Mouse (Mus musculus): Measurements from ENCODE around the gene Ap3d1.

Ap3d1 gene

DNA sequence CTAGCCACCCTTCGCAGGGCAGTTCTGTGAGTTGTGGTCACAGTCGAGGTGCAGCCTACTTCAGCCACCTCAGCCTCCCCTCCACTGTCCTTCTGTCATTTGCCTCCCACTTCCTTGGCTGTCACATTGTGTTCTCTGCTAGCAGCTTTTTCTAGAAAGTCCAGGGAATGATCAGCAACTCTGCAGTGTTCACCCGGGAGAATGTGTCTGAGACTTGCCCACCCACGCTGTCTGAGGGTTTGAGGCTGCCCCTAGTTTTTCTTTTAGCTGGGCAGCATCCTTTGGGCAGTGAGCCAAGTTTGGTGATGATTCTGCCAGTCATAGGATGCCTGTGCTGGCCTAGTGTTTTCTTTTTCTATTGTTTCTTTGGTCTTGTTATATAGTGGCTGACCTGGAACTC is 14.9 kb upstream of the Ap3d1 start:
- peak; percentile 87 for DNase-seq

DNA sequence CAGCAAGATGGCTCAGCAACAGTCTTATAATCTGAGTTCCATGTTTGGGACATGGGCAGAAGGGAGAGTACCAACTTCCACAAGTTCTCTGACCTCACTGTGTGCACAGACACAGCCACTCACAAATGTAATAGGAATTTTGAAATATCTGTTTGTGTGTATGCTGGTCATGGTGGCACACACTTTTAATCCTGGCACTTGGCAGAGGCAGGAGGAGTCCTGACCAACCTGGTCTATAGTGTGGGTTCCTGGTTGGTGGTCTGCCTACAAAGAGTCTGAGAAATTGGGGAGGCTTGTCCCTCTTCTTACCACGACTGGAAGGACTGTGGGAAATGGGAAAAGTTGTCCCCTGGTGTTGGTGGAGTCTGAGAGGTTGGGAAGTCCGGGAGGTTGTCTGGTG is 14.4 kb upstream of the Ap3d1 start:
- no peak for DNase-seq

DNA sequence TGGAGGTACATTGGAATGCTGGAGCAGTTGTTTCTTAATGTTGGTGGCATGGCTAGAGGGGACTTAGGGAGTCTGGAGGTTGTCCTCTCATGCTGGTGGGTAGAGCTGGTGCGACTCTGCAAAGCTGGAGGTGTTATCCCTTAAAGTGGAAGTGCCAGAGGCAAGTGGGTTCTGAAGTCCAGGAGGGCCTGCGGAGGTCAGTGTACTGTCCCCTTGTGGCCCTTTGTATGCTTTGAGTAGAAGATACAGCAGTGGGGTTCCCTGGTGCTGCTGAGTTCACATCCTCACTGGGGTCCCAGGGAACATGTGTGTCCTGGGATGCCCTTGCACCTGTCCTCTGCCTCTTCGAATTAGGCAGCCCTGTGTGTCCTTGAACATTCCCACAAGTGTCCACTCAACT is 14.0 kb upstream of the Ap3d1 start:
- DNase-seq: peak; percentile 91

DNA sequence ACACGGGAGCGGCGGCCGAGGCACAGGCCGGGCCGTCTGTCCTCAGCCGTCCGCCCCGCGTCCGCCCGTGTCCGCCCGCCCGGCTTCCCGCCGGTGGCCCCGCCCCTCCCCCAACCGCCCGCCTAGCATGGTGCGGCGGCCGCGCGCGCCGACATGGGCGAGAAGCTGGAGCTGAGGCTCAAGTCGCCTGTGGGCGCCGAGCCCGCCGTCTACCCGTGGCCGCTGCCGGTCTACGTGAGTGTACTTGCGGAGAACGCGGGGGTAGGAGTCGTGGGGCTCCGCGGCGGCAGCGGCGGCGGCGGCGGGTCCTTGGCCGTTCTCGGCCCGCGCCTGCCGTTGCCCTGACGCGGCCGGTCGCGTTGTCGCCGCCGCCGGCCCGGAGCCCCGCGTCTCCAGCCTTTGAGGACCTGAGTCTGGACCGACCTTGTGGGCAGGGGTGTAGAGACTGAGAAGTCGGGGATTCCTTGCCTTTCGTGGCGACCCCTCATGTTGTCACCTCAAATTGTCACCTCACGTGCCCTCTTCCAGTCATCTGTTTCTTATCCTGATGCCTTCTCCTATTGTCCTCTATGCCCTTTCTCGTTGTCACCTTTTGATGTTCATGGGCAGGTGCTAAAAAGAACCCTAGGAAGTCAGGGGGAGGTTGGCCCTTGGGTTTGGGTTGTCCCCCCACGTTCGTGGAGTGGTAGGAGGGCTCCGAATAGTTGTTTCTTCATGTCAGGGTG is 13.4 kb upstream of the Ap3d1 start:
- DNase-seq: peak; percentile 90

DNA sequence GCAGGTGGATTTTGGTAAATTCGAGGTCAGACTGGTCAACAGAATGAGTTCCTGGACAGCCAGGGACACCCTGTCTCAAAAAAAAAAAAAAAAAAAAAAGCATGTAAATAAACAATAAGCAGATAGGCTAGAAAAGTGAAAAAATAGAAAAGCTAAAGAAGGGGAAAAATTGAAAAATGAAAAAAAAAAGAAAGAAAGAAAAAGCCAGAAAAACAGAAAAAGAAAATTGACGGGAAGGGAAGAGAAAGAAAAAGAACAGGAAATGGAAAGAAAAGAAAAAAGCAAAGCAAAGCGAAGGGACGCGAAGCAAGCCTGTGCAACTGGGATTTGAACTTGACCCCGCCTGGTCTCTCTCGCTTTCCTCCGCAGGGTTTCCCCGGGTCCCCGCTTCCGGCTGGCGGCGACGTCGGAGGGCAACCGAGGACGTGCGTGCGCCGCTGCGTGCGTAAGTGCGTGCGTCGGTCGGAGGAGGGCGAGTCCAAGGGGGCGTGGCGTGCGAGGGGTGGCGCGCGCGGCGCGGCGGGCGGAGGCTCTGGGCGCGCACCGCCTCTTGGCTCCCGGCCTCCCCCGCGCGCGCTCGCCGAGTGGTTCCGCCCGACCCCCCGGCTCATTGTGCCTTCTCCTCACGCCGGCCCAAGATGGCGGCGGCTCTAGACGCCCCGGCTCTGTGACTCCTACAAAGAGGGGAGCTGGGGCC is 12.7 kb upstream of the Ap3d1 start, which contains the start of gene Dot1l:
TSS of gene Dot1l (plus strand) at position 613 of the 697 bp plus-strand sequence.
- peak; percentile 100 for DNase-seq

DNA sequence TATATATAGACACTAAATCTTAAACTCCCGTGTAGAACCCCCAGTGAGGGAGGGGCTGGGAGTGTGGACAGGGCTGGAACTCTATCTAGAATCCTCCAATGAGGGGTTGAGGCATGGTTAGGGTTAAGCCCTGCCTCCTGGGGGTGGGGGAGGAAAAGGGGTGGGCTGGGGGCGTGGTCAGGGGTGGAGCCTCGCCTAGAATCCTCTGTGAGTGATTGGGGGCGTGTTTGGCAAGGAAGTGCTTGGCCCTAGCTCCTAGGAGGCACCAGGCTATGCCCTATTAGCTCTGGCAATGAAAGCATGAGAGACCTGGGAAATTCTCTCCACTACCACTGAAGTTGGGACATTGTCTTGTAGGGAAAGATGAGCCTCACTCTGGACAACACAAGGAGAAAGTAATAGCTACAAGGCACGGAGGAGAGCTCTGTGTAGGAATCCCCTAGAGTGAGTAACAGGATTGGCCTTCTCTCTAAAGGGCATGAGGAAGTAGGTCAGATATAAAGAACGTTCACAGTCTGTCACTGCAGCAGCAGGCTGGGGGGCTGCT is 10.1 kb upstream of the Ap3d1 start:
- DNase-seq: peak; percentile 99

DNA sequence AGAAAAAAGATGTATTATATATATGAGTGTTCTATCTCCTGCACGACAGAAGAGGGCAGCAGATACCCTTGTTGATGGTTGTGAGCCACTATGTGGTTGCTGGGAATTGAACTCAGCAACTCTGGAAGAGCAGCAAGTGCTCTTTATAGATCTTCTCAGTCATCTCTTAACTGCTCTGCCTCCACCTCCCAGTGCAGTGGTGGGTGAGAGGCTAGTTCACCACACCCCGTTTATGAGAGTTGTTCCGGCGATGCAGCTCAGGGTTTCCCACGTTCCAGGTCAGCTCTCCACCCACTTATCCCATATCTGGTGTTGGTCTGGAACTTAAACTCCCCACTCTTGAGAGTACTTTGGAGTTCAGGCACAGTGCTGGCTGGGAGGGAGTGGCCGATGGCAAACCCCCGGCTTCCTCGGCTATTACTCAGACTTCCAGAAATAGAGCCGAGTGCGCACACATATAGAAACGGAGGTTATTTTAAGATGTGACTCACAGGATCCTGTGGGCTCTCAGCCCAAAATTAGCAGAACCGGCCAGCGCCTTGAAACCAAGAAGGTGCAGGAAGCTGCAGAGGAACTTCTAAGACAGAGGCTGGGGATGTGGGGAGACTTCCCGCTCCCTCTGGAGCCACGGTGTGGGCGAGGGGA is 9.2 kb upstream of the Ap3d1 start:
- peak; percentile 99 for DNase-seq

DNA sequence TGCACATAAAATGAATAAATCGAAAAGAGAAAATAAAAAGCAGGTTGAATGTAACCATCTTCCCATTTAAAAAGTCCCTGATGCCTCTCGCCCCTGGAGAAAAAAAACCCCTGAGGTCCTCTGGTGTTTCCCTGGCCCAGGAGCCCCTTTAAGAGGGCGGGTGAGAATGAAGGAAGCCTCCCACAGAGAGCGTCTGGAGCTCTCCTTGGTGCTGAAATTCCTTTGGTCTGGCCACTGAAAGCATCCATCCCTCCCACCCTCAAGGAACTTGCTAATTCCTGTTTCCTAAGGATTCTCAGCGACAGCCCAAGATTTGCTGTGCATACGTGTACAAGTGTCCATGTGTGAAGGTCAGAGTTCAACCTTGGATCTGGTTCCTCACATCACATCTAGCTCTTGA is 6.5 kb upstream of the Ap3d1 start:
- no peak for DNase-seq

DNA sequence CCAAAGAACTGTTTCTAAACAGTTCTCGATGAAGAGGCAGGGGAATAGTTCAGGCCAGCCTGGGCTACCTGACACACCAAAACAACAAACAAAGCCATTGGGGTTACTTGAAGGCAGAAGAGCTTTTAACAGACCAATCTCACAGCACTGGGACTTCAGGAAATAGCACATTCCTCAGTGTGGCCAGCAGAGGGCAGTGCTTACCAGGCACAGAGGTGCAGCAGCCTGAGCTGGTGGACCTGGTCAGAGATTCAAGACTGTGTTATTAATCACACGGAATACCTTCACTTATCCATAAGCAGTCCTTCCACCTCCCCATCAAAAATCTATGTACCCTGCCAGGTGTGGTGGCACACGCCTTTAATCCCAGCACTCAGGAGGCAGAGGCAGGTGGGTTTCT is 5.3 kb upstream of the Ap3d1 start:
- DNase-seq: peak; percentile 96

DNA sequence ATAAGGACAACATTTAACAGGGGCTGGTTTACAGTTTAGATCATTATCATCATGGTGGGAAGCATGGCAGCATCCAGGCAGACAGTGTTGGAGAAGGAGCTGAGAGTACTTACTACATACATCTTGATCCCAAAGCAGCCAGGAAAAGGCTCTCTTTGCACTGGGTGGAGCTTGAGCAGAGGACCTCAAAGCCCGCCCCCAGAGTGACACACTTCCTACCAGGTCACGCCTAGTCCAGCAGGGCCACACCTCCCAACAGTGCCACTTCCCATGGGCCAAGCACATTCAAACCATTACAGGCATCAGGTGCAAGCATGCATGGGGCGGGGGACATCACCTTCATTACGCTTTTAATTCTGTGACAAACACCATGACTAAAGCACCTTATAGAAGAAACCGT is 2.2 kb upstream of the Ap3d1 start:
- peak; percentile 96 for DNase-seq

DNA sequence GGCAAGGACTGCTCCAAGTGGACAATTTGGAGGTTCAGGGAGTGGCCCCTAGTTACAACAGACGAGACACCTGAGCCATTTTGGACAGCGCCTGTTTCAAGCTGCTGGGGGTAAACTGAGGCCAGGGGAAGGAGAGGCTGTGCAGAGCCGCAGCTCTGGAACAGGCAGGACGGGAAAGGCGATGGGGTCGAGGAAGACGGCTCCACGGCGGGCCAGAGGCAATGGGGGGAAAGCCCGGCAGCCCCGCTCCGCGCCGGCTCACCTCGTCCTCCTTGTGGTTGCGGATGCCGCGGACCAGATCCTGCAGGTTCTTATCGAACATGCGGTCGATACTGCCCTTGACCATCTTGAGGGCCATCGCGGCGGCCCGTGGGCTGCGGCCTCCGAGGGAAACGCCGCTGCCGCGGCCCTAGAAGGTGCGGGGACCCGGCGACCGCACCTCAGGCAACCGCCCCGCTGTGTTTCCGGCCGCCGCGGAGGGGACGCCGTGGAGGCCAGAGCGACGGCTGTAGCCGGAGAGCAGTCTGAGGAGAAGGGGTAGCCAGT is 357 bp downstream of the Ap3d1 start:
- DNase-seq: no peak

DNA sequence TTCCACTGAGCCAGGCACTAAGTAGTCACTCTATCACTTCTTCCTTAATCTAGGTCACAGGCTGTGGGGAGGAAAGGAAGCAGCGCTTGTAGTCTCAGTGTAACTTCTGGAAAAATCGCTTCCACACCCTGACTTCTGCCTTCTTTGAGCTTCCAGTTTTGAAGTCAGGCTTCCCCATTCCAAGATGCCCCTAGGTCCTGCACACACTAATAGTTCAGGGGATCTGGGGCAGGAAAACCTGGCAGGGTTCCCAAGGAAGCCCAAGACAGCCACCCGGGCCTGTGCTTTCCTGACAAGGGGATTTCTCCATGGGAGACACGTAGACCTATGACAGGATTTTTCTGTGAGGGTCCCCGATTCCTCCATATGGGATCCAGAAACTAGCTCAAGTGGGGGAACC is 918 bp downstream of the Ap3d1 start:
- DNase-seq: peak; percentile 94

DNA sequence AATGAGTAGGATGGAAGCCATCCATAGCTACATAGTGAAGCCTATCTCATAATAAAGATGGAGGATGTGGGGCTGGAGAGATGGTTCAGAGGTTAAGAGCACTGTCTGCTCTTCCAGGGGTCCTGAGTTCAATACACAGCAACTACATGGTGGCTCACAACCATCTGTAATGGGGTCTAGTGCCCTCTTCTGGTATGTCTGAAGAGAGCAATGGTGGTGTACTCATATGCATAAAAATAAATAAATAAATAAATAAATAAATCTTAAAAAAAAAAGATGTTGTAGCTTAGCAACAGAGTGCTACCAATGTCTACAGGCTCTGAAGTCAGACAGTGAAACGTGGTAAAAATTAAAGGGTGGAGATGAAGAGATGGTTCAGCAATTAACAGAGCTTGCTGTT is 3.4 kb downstream of the Ap3d1 start:
- no peak for DNase-seq

DNA sequence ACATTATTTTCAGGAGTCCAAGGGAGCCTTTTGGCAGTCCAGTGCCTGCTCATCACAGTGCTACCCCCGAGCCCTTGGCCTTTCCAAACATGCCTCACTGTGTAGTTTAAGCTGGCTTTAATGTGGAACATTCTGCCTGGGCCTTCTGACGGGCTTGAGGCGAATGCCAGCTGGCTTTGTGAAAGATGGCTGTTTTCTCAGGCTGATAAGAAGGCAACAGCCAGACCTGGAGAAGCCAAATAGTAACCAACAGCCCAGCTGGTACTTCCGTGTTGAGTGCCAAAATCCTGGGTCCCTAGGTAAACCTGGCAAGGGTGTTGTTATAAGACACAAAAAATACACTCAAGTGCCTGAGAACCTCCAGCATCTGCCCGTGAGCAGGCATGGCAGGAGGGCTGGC is 5.3 kb downstream of the Ap3d1 start:
- no peak for DNase-seq

DNA sequence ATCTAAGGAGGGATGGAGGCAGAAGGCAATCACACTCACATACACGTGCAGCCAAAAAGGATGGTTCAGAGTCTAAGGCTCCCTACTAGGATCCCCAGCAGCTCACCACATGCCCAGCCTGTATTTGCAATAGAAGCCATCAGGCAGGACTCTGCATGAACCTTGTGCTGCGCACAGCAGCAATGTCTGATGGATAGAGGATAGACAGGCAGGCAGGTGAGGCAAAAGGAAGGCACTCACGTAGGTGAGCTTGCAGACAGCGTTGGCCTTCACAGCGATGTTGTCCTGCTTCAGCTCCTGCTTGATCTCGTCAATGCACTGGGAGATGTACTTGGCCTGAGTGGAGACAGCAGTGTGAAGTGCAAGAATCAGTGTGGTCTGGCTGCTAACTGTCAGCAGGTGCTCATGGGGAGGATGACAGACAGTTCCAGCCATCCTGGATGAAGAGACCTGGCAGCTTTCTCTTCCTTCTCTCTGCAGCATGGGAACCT is 9.4 kb downstream of the Ap3d1 start:
- DNase-seq: no peak

DNA sequence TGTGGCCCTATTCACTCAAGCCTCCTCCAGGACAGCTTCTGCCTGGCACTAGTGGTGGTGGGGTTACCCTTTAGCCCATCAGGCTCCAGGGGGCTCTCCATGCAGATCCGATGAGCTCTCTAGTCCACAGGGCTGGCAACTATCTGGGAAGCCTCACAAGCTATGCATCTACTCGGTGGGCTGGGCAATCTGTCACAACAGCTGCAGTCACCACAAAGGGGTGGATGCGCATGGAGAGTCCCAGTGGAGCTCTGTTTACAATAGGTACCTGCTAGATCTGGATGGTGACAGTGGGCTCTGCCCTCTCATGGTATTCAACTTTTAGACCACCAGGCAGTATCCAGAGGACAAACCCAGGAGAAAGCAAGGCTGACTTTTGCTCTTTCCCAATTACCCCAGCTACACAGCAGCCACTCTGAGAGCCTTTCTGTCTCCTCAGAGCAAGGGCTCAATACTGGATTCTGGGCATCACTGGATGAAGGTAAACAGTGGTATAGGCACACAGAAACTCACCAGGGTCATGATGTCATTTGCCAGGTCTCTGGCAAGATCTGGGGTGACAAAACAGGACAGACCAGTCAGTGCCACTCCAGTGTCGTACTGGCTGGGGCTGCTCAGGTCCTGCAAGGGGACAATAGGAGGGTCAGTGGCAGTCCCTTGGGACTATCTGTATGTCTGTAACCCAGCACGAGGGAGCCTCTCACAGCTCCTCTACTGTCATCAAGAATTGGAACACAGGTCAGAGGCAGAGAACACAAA is 14.5 kb downstream of the Ap3d1 start:
- no peak for DNase-seq

DNA sequence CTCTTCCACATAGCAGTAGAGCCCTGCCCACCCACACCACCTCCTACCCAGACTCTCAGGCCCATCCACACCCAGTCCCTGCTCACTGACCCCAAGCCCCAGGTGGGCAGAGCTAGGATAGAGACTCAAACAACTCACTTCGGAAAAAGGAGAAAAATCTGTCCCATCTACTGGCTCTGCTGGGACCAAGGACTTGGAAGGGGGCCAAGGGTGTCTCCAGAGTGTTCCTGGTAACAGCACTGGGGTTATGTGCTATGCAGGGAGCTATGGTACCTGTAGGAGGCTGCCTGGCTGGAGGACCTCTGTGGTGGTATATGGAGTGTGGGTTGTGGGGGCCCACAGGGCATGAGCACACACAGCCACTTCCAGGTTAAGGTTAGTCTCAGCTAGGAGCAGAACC is 24.8 kb downstream of the Ap3d1 start:
- DNase-seq: no peak

DNA sequence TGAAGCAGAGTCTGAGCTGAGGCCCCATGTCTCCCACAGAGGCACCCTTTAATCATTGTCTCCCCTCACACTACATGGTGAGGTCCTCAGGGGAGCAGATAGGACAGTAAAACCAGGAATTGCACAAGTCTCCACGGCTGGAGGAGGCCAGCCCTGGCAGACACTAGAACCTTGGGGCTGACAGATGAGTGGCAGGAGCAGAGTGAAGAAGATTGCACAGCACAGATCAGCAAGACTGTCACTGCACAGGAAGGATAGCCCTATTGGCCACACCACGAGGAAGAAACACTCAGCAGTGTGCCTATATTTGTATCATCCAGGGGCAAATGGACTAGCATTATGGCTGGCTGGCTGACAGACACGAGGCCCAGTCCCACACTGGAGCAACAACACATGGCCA is 31.2 kb downstream of the Ap3d1 start:
- DNase-seq: no peak

DNA sequence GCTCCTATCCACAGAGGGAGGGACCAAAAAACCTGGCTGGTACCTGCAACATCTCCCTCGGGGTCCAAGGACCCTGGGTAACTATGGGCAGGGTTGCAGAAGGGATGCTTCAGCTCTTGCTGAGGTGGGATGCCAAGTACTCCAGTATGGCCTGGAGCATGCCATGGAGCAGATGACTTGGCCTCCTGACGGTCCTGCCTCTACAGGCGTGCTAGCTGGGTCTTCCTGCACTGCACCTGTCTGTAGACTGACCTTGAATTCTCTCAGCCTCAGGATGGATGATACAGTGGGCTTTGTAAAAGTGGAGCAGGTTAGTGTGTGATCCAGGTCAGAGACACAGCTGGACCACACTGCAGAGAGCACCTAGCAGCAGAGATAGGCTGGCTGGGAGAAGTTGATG is 36.6 kb downstream of the Ap3d1 start:
- no peak for DNase-seq

DNA sequence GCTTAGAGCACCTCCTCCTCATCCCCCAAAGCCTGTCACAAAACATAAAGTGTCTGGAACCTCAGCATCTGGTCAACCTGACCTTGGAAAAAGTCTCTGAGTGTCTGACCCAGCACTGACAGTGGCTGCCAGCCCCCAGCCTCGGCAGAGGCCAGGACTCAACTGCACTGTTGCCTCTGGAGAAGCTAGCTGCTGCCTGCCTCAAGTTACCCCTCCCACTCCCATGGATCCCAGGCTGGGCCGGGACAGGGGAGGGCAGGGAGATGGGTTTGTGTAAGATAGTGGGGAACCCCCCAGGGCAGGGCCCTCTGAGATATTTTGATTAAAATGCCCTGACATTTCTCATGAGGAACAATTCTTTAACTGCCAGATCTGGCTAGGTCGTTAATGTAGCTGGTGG is 37.0 kb downstream of the Ap3d1 start:
- no peak for DNase-seq

DNA sequence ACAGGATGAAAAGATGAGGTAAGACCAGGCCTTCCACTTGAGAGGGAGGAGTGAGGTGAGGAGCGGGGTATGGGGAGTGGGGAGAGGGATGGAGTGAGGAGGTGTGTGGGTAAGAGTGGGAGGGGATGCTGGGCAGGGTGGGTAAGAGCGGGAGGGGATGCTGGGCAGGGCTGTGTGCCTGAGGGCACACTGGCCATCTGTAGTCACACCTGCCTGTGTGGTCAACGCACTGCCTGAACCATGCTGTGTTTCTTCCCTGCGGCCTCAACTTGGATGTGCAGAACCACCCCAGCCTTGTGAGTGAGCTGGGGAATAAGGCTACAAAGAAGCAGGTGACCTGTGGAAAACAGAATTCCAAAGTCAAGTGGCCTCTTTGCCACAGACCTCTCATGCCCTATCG is 37.6 kb downstream of the Ap3d1 start:
- no peak for DNase-seq

DNA sequence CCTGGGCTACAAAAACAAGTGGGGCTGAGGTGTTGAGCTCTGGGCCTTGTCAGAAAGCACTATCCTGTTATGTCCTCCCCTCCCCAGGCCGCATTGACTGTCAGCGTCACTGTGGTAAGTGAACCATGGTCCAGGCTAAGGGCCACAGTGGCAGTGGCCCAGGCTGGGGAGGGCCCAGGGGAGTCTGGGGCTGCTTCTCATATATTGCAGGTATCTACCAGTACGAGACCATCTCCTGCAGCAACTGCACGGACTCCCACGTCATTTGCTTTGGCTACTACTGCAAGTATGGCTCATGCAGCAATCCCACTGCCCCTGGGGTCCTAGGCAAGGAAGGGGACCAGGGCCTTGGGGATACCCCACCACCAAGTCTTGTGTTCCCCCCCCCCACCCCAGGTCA is 38.4 kb downstream of the Ap3d1 start:
- peak; percentile 96 for DNase-seq
